Mouse (Mus musculus) megakaryocyte-erythroid progenitor cell, adult 5 weeks (primary cell): ENCODE results near the gene Sugt1. TPM values are rescaled to one million over a fixed set of nuclear protein-coding genes. Genes with fewer than 3 reads are reported as not detected.

Experiments
- polyA plus RNA-seq: library from polyadenylated mRNA; stranded (reverse); fragments of >175 nt; gene quantifications from 2 replicates; pipeline ENCODE4 v1.2.3, GENCODE M21; 2012

Sugt1 gene
- 2.8 TPM in 2 replicates for polyA plus RNA-seq

GRCm38 (mm10) chr14:79587139-79587851 is at the start of gene Sugt1:
Gene Sugt1, plus strand, starts transcription at chr14:79587691.

GRCm38 (mm10) chr14:79662001-79662400 is 74.5 kb downstream of the Sugt1 start, which contains the start of gene Cnmd:
Gene Cnmd, minus strand, starts transcription at chr14:79662170.

Other genes starting within 250 kb of the Sugt1 start
- gene Naa16, start 196.9 kb upstream of the Sugt1 start, polyA plus RNA-seq, result 38.9 and 48.1 TPM in 2 replicates
- gene Mtrf1, start 189.9 kb upstream of the Sugt1 start, polyA plus RNA-seq, result 0.33 and 0.45 TPM in 2 replicates
- gene Kbtbd7, start 161.2 kb upstream of the Sugt1 start, polyA plus RNA-seq, result 3.6 and 4.0 TPM in 2 replicates
- 1.3 TPM in 2 replicates for gene Kbtbd6, start 135.9 kb upstream of the Sugt1 start, polyA plus RNA-seq
- 13.7 and 14.6 TPM in 2 replicates for gene Elf1, start 106.5 kb upstream of the Sugt1 start, polyA plus RNA-seq
- 4.7 and 5.8 TPM in 2 replicates for gene Wbp4, start 106.2 kb upstream of the Sugt1 start, polyA plus RNA-seq
- gene Cnmd, start 74.5 kb downstream of the Sugt1 start, polyA plus RNA-seq, result not detected in 2 replicates
- 0.16 and 0.29 TPM in 2 replicates for gene Pcdh8, start 183.6 kb downstream of the Sugt1 start, polyA plus RNA-seq